Mouse (Mus musculus): ENCODE measurements around the gene Irf3.

Gene Irf3

DNA sequence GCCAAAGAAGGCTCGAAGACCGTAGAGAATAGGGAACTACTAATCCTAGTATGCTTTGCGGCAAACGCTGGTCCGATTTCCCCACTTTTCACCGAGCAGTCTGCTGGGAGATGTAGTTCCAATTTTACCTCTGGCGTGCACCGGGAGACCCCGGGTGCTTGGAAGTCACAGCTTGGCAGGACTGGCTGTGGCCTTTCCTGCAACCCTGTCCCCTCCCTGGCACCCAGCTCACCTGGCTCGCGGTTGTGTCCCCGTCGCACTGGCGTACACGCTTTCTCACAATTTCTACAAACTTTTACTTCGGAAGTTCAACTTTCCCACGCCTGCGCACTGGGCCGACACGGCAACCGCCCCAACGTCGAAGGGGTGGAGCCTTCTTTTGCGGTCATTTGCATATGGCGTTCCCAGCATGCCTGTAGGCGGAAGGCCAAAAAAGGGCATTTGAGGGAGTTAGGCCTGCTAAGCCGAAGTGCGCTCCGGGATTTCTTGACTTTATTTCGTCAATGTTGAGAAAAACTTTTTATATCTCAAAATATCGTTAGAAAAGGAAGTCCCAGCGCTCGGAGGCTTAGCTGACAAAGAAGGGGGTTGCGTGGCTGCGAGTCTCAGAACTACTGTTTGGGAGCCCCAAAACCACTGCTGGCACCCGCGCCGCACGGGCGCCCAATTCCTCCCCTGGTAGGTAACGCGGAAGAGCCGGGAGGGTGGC is at the start of gene Irf3:
TSS of gene Irf3 (plus strand) at position 418 of the 709 bp plus-strand sequence.
- peak; percentile 95 for DNase-seq (ENCODE audit: low read depth, low spot score)

DNA sequence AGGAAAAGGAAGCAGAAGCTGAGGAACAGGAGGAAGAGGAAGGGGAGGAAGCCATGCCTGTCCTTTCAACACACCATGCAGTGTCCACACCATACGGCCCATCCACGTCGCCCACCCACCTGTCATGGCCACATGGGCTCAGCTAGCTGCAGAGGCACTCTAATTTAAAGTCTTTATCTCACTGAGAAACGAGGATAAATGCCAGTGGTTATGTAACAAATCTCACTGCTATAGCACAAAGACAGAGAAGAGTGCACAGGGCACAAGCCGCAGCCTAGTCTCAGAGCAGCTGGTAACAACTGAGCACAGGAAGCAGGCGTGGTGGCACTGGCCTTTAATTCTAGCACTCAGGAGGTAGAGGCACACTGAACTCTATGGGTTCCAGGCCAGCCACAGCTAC is 47.5 kb upstream of the Irf3 start:
- no peak for DNase-seq (ENCODE audit: low read depth, low spot score)

DNA sequence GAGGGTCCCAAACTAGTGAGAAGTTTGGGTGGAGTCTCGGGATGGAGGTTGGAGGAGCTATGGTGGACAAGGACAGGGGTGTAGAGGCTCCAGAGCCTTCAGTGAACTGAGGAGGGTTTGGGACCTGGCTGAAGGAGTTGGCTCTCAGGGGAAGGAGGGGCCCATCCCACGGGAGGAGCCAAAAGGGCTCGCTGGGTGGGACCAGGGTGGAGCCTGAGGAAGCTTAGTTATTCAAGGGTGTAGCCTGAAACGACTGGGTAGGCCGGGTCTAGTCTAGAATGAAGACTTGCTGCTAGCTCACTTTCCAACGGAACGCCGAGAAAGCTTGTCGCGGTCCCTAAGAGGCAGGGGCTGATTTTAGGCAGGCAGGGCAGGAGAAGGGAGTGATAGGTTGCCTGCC is 45.5 kb upstream of the Irf3 start:
- DNase-seq (ENCODE audit: low read depth, low spot score), result peak; percentile 95

DNA sequence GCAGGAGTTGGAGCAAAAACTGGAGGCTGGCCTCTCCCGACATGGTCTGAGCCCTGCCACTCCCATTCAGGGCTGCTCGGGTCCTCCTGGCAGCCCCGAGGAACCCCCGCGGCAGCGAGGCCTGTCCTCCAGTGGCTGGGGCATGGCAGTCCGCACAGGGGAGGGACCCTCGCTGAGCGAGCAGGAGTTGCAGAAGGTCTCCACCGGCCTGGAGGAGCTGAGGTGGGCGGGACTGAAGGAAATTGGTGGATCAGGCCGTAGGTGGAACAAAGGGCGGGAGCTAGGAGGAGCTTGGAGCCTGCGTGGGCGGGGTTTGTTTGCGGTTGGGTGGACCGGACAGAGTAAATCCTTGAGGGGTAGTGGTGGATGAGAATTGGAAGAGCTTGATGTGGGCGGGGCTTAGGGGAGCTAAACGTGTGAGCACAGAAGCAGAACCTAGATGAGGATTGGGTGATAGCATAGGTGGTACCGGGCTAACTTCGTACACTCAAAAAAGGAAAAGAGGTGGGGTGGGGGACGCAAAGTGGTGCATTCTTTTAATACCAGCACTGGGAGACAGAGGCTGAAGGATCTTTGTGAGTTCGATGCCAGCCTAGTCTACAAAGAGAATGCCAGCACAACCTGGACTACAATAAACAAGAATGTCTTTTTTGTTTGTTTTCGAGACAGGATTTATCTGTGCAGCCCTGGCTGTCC is 44.7 kb upstream of the Irf3 start:
- peak; percentile 100 for DNase-seq (ENCODE audit: low read depth, low spot score)

DNA sequence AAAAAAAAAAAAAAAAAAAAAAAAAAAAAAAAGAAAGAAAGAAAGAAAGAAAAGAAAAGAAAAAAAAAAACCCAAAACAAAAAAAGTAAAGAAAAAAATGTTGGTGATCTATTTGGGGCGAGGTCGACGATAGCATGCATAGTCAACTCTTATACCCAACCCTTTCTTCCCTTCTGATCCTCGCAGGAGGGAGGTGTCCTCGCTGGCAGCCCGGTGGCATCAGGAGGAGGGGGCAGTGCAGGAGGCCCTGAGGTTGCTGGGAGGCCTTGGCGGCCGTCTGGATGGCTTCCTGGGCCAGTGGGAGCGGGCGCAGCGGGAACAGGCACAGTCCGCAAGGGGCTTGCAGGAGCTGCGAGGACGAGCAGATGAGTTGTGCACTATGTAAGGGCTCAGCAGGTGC is 43.9 kb upstream of the Irf3 start:
- DNase-seq (ENCODE audit: low read depth, low spot score), result peak; percentile 13

DNA sequence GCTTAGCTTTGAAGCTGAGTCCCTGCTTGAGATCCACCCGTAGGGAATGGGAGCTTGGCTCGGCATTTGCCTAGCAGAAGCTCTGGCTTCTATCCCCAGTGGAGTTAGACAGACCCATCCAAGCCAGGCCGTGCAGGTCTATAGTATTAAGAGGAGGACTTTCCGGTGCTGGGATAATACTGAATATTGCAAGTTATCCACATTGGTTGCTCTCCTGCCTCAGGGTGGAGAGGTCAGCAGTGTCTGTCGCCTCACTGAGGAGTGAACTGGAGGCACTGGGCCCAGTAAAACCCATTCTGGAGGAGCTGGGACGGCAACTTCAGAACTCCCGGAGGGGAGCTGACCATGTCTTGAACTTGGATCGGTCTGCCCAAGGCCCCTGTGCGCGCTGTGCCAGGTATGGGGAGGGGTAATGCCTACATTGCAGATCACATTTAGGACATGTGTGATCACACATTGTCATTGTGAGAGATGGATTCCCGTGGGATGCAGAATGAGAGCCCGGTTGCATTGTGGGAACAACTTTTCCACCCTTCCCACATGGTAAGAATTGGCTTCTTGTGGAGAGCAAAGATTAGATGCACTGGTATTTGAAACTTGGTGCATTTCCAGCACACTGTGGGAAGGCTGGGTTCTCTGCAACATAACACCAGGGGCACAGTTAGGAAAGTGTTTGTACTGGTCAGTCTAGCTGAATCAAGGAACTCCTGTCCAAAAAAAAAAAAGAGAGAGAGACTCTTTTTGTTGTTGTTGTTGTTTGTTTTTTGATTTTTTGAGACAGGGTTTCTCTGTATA is 43.2 kb upstream of the Irf3 start:
- no peak for DNase-seq (ENCODE audit: low read depth, low spot score)

DNA sequence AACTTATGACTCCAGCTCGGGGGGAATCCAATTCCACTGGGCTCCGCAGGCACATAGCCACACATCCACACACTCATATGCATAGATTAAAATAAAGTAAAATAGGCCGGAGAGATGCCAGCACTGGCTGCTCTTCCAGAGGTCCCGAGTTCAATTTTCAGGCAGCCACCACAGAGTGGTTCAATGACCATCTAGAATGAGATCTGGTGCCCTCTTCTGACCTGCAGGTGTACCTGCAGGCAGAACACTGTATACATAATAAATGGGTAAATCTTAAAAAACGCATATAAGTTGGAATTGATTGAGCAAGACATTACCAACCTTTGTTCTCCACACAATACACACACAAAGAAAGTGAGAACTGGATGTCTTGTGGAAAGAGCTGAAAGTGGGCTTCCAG is 41.8 kb upstream of the Irf3 start:
- peak; percentile 48 for DNase-seq (ENCODE audit: low read depth, low spot score)

DNA sequence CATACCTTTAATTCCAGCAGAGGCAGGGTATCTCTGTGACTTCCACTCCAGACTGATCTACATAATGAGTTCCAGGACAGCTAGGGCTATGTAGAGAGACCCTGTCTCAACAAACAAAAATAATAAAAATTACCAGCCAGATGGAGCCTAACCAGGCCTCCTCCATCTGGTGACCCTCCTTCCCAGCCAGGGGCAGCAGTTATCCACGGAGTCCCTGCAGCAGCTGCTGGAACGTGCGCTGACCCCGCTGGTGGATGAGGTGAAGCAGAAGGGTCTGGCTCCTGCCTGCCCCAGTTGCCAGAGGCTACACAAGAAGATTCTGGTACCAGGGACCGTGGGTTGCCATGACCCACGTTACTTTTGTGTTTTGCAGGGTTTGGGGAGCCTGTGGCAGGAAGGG is 41.2 kb upstream of the Irf3 start:
- DNase-seq (ENCODE audit: low read depth, low spot score), result no peak

DNA sequence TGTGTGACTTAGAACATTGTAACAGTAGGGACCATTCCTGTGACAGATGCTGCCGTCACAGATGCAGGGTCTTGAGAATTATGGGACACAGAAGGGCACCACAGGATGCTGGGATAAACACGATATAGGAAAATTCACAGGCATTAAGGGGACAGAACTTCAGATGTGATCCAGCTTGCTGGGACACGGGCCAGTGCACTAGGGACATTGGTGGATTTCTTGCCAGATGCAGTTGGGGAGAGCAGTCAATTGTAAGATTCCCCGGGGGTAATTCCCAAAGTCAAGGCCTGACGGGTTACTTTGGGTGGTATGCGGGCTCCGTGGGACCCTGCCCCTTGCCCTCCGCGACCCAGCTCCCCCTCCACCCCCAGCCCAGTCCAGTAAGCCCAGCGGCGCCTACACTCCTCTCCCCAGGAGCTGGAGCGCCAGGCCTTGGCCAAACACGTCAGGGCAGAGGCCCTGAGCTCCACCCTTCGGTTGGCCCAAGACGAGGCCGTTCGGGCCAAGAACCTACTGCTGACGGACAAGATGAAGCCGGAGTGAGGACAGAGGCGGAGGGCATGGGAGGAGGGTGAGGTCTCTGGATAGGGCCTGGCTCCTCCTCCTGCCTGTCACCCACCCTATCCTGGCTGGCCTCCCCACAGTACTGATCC is 40.1 kb upstream of the Irf3 start:
- DNase-seq (ENCODE audit: low read depth, low spot score), result peak; percentile 16

DNA sequence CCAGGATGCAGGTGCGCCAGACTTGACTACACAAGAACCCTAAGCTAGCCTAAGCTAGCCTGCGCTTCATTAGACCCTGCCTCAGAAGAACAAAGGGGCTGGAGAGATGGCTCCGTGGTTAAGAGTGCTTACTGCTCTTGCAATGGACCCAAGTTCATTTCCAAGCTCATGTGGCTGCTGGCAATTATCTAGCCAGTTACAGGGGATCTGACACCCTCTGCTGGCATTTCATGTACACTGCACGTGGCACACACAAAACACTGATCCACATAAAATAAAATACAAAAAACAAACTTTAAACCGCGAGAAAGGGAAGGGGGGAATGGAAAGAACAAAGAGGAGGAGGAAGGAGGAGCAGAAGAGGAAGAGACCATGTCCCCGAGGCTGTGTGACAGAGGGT is 39.2 kb upstream of the Irf3 start:
- peak; percentile 66 for DNase-seq (ENCODE audit: low read depth, low spot score)

DNA sequence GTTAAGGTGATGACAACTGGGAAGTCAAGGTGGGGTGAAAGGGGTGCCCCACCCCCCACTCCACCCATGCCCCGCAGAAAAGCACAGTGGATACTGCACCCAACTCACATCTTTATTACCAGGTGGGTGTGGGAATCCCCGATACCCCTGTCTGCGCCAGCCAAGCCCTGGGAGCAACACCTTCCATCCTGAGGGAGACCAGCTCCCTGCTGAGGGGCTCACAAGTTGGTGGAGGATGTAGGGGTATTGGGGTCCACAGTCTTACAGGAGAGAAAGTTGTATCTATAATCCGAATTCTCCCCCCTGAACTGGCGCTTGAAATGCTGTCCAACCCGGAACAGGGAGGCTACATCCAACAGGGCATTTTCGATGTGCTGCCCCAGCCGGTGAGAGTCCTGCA is 38.2 kb upstream of the Irf3 start:
- no peak for DNase-seq (ENCODE audit: low read depth, low spot score)

DNA sequence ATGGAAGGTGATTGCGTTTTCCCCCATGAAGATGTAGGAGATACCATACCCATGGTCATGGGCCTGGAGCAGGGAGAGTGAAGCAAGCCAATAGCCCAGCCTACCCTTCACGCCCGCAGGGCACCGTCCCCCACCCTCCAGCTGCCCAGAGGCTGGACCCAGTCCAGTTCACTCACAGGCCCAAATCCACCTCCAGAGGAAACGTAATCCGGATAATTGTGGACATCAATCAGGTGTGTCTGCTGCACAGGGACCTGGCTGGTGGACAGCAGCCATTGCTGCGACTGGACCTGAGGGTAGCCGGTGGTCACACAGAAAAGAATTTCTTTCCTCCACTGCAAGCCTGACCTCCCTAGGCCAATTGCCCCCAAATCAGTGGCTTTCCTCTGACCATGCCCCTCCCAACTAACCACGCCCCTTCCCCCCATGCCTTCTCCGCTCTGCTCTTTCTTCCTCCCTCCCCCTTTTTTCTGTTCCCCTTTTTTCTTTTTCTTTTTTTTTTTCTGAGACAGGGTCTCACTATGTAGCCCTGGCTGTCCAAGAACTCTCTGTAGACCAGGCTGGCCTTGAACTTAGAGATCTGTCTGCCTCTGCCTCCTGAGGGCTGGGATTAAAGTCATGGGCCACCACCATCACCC is 37.5 kb upstream of the Irf3 start:
- DNase-seq (ENCODE audit: low read depth, low spot score), result no peak

DNA sequence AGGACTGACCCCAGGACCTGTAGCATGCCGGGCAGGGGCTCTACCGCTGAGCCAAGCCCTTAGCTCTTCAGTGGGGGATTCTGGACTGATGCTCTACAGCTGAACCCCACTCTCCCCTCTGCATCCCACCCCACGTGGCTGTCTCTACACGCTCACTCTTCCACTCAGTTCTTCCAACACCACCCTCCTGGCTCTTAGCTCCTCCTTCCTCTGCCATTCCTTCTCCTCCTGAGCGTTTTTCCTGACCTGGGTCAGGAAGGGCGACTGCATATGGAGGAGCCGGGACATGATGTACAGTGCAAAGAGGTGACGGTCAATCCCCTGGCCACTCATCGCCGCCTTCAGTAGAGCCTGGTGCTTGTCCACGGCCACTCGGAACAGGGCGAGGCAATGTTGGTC is 36.9 kb upstream of the Irf3 start:
- no peak for DNase-seq (ENCODE audit: low read depth, low spot score)

DNA sequence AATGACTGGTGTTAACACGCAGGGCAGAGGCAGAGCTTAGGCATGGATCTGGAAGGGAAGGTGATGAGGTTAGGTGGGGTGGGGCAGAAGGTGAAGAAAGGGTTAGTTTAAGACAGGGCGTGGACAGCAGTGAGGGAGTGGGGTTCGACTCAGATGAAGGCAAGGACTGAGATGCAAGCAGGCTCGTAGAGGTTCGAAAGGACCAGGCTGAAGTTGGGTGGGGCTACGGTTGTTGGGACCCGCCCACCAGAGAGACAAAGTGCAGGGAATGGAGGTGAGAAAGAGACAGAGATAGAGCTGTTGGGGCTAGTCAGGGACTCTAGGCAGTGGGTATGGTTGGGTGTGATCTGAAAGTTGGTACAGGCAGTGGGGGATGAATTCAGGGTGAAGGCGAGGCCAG is 35.1 kb upstream of the Irf3 start:
- peak; percentile 63 for DNase-seq (ENCODE audit: low read depth, low spot score)

DNA sequence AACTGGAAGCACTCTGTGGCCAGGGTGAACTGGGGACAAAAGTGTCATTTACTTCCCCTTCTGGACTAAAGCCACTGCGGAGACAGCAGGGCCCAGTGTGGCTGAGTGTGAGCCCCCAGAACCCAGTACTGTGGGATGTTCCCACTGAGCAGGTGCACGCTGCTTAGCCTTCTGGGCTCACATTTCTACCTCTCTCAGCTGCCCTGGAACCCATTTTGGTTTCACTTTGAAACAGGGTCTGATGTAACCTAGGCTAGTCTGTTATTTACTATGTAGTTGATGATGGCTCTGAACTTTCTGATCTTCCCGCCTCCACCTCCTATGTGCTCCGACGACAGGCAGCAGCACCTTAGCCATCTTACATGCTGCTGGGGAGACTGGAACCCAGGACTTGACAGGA is 34.6 kb upstream of the Irf3 start:
- DNase-seq (ENCODE audit: low read depth, low spot score), result no peak

DNA sequence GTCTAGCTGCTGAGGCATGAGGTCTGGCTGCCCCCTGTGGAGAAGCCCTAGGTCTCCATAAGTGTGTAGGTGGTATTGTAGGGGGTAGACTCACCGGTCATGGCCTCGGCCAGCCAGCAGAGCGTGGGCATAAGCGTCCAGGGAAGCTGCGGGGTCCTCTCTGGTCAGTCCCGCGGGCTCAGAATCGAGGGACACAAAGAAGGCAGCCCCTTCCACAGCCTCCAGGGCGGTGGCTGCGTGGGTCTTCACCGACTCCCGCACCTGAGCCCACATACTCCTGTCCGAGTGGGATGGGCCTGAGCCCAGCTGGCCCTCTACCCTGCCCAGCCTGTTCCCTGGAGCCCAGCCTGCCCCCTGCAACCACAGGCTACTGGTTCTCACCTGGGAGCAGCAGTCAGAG is 32.5 kb upstream of the Irf3 start:
- no peak for DNase-seq (ENCODE audit: low read depth, low spot score)

DNA sequence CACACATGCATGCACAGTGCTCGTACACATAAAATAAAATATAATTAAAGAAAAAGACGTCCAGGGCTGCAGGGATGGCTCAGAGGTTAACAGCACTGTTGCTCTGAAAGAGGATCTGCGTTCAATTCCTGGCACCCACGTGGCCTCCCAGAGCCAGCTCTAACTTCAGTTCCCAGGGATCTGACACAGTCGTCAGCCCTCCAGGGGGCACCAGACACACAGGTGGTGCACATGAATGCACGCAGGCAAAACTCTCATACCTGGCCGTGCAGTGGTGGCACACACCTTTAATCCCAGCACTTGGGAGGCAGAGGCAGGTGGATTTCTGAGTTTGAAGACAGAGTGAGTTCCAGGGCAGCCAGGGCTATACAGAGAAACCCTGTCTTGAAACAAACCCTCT is 31.5 kb upstream of the Irf3 start:
- DNase-seq (ENCODE audit: low read depth, low spot score), result peak; percentile 59

DNA sequence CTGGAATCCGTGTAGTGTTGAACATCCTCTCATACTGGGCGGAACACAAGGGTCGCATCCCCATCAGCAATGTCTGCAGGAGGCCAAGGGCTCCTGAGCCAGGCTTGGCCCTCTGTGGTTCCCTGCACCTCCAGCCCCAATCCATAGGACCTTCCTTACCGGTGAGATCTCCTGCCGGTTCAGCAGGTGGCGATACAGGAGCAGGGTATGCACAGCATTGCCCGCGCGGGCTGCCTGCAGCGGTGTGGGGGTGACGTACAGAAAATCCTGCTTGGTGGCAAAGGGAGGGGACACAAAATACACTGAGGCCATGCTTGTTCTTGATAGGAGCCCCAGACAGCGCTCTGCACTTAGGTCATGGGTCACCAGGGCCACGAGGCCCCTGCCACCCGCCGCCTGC is 30.8 kb upstream of the Irf3 start:
- DNase-seq (ENCODE audit: low read depth, low spot score), result peak; percentile 71

DNA sequence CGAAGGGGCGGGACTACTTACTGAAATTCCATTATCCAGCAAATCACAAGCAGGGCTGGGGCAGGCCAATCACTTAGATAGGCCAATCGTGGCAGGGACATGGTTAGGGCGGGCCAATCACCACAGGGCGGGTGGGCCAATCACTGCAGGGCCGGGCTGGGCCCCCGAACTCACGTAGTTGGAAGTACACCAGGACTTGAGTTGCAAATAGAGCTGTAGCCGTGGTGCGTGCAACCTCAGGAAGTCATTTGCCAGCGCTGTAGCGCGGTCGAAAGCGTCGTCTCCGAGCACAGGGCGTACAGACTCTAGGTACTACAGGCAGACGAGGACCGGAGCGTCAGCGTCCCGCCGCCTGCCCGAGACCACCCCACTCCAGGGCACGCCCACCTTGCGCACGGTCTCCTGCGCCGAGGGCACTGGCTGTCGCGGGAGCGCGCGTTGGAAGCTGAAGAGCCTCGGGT is 27.2 kb upstream of the Irf3 start:
- peak; percentile 97 for DNase-seq (ENCODE audit: low read depth, low spot score)

DNA sequence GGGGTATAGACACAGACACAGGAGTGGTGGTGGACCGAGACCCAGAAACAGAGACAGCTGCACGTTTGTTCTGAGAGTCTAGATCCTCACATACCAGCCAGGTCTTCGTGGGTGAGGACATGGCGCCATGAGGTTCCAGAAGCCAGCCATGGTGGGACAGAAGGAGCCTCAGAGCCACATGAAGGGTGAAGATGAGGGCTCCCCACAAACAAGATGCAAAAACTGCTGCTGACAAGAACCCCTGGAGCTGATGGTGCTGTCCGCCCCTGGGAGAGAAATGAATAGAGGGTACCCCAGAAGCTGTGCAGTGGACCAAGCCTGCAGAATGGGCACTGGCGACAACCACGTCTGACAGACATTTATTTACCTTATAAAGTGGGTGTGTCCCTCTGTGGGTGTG is 26.3 kb upstream of the Irf3 start:
- DNase-seq (ENCODE audit: low read depth, low spot score), result no peak

DNA sequence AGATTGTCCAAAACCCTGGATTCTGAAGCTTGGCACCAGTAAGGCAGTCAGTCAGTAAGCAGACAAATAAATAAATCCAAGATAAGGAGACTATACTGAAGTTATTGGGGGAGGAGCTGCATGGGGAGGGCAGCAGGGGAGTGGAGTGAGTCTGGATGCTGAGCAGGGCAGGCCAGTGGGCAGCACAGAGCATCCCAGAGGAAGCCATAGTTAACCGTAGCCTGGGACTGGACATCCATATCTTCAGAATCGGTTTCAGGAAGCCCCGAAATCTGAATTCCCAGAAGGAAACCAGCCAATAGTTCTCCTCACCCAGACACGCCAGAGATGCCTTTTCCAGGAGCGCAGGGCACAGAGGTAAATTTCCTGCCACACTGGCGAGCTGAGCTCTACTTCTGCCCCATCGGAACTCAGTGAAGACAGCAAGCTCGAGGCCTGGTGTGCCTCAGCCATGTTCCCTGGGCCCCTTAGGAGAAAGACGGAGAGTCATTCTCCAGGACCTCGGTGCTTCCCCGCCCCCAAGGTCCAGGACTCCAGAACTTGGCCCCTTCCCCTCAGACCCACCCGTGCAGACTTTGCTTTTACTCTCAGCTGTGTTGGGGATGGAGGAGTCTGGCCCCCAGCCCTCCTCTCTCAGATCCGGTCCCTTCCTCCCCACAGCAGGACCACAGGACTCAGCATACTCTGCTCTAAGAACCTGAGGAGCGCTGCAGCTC is 23.9 kb upstream of the Irf3 start:
- no peak for DNase-seq (ENCODE audit: low read depth, low spot score)

Measured in ES-CJ7 (cell line).